Mouse (Mus musculus): ENCODE data around the gene Pms1. TPM values are rescaled to one million over a fixed set of nuclear protein-coding genes. Genes with fewer than 3 reads are reported as not detected.

Gene Pms1
- total RNA-seq, 2 experiments from 2014 or later, result 9.6 to 12.2 TPM

DNA sequence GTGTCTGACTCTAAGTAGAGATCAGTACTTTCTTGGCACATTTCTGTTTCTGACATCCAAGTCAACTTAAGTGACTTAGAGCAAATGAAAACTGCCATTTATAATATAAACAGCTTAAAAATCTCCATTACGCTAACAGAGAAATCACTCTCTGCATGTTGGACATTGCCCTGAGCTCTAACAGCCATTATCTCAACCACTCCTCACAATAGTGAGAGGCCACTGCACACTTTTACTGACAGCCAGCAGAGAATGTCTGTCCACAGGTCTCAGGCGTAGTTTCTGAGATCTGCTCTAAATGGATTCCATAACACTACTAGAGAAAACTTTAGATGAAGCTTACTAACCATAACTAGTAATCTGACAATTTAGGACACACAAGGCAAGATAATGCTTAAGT, 92.9 kb downstream of the Pms1 start:
- intact Hi-C loops (cut with DNase I), result no loop called here
- no peak for DNase-seq

DNA sequence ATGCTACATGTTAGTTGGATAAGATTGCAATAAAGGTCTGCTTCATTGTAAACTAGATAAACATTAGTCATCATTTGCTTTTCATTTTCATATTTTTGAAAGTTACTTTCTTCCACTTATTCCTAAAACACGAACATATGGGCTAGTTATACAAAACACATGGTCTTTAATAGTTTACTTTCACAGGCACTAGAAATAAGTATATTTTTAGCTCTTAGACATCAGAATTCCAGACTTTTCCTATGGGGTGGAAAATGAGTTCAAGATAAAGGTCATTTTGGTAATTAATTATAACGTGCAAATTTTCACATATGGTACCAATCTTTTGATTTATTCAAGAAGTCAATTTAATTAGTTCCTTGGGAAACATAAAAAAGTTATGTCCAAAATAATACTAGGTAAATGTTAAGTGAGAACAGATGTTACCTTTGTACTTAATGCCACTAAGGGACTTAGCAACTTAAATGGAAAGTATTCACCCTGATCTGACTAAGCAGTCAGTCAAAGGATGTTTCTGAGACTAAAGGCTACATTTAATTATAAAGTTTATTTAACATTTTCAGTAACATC, 95.1 kb downstream of the Pms1 start:
- no peak for DNase-seq
- intact Hi-C loops (cut with DNase I), result no loop called here

GRCm38 (mm10) chr1:53194536-53194935, 102.3 kb downstream of the Pms1 start:
- intact Hi-C loops (cut with DNase I), result no loop called here
- no peak for DNase-seq

- intact Hi-C loops (cut with DNase I), result no loop called here
- DNase-seq, result no peak
These were observed 105.6 kb downstream of the Pms1 start for GRCm38 (mm10) chr1:53191234-53191633.

DNA sequence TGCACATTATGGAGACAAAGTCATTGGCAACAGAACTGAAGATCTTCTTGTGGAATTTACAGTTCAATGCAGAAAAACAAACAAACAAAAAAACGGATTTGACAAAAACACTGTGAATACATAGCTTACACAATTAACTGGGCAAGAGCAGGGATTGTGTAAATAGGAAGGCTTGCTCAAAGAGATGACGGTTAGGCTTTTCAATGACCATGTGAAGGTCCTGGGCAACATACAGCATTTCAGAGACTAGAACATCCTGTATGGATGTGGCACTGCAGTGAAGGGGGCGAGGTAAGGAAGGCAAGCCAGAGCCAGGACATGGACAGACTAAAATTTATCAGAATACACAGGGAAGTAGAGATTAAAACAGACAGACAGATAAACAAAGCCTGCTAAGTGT, 107.2 kb downstream of the Pms1 start:
- intact Hi-C loops (cut with DNase I), result no loop called here
- no peak for DNase-seq

DNA sequence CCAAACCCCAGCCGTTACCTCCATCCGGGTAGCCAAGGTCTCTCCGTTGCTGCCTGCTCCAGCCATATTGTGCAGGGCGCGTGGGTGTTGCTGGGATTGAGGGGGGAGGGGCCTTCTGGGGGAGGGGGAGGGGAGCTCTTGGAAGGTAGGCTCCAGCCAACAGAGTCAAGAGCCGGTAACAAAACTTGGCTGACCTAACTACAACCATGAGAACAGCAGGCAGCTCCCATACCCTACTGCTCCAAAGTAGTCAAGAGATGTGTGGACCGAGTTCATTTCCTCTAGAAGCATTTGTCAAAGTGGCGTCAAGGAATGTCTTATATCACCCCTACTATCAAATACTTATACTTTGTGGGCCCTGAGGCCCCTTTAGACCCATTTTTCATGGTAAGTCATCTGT, 109.3 kb downstream of the Pms1 start, which contains the start of gene 1700019A02Rik:
TSS of gene 1700019A02Rik (minus strand) at position 101 of the 400 bp plus-strand sequence.
- intact Hi-C loops (cut with DNase I), result no loop called here
- no peak for DNase-seq

DNA sequence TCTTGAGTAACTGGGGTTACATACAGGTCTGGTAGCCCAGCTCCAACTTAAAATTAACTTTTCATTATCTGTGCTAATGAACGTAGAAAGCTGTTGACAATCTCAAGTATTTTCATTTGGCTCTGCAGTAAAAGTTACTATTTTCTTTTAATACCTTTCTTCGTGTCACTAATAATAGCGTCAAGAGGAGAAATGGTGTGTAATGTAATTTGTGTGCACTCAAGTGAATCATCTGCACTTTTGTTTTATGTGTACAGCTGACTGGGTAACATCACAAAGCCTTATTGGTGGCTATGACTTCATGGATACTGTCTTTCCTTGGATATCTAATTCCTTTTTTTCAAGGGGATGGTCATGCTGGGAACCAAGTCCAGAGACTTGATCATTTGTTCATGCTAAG, 110.5 kb downstream of the Pms1 start:
- intact Hi-C loops (cut with DNase I), result no loop called here
- no peak for DNase-seq

DNA sequence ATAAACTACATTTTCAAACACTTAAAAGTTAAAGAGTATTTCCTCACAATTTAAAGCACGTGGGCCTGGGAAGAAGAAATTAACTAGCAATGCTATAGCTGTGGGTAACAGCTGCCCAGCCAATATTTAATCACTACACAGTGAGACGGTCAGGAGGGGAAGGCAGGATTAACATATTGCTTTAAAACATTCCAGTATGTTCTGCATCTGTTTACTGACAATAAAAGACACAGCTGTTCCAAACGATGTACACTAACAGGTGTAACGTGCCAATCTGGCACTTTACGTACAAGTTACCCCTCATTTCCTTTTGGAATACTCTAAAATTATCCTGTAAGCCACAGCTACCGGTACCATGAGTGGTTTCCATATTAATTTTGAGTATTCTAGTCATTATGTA, 139.1 kb downstream of the Pms1 start:
- no peak for DNase-seq
- intact Hi-C loops (cut with DNase I), result no loop called here

Other genes starting within 250 kb of the Pms1 start
- under 1 TPM; 0.31 to 0.46 TPM for gene Mstn, start 235.4 kb downstream of the Pms1 start, total RNA-seq (2021)
- gene 1700019A02Rik, start 109.4 kb downstream of the Pms1 start, total RNA-seq (2021), result not detected
- gene Ormdl1, start 77 bp upstream of the Pms1 start, total RNA-seq (2021), result 10 to 100 TPM; 10.8 to 10.9 TPM
- gene Gm28778, start 93 bp upstream of the Pms1 start, total RNA-seq (2021), result not detected
- gene Osgepl1, start 16.6 kb upstream of the Pms1 start, total RNA-seq (2021), result 10 to 100 TPM; 59.8 to 60.3 TPM
- gene Asdurf, start 55.6 kb upstream of the Pms1 start, total RNA-seq (2021), result 1 to 10 TPM in 1 of 2 experiments, not detected in 1; 2.2 TPM
- gene Gm28551, start 55.6 kb upstream of the Pms1 start, total RNA-seq (2021), result not detected
- 10 to 100 TPM; 57.9 to 61.8 TPM for gene Asnsd1, start 55.7 kb upstream of the Pms1 start, total RNA-seq (2021)